Mouse (Mus musculus) thymus, postnatal 10 days (tissue): ENCODE measurements around the gene Plek2.
"Not testable (repeated sequence)": the region's sequence is repeated elsewhere in the genome, so short reads cannot be mapped to it uniquely, and the experiment has no call there.

Source experiments
- DNase-seq, 2 experiments: peaks; one replicate each; pipeline ENCODE4 v3.0.0; 2021; ENCODE audit warnings: low spot score in 2 of 2

Plek2 gene

DNA sequence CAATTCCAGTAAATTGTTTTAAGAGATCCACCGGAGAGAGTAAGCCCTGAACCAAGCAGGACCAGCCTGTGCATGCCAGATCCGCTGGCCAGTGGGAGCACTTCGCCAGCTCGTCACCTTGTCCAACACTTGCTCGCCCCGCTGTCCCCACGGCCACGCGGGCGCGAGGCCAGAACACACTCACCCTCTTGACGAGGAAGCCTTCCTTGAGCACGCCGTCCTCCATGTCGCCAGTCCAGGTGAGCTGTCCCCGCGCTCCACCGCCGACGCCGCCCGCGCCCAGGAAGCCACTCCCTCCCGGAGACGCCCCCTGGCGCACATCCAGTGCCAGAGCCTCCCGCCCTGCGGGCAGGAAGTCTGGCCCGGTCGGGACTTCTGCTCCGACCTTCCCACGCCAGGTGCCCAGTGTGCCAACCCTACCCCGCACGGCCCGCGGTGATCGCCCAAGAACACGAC, at the start of gene Plek2:
Gene Plek2, minus strand, starts transcription at position 258 of the 456 bp plus-strand sequence.
- peak; percentile 39 to 69 for DNase-seq

DNA sequence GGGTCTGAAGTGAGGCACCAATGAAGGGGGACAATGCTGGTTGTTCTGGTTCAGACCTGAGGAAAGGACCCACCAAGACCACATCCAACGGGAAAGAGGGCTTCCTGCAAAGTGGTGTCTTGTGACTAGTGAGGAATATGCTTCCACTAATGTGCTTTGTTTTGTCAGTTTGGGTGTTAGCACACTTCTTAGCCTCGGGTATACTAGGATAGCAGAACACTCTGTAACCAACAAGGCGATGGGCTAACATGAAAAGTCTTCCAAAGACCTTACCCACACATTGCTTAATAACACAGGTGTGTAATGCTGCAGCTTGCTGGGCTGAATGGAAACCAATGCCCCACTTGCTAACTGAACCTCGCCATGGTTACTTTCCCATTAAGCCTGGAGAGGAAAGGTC, 49.6 kb upstream of the Plek2 start:
- DNase-seq, result no peak

GRCm38 (mm10) chr12:78952484-78952883, 45.7 kb upstream of the Plek2 start:
- DNase-seq, result no peak

- no peak for DNase-seq
These were observed 45.3 kb upstream of the Plek2 start for GRCm38 (mm10) chr12:78952053-78952452.

- DNase-seq, result no peak
These were observed 40.9 kb upstream of the Plek2 start for GRCm38 (mm10) chr12:78947661-78948060.

DNA sequence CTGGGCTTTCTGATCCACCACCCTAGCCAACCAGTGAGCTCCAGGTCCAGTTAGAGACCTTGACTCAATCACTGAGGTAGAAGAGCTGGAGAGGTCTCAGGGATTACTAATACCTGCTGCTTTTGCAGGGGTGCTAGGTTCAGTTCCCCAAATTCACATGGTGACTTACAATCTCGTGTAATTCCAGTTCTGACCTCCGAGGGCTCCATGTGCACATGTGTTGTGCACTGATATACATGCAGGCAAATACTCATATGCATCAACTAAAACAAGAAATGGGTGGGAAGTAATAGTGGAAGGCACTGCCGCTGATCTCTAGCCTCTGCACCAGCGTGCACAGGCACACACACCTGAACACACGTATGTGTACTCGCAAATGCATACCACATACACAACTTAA, 40.4 kb upstream of the Plek2 start:
- DNase-seq, result peak in 1 of 2 experiments; percentile 18

- no peak for DNase-seq
These were observed 36.2 kb upstream of the Plek2 start for GRCm38 (mm10) chr12:78942931-78943330.

DNA sequence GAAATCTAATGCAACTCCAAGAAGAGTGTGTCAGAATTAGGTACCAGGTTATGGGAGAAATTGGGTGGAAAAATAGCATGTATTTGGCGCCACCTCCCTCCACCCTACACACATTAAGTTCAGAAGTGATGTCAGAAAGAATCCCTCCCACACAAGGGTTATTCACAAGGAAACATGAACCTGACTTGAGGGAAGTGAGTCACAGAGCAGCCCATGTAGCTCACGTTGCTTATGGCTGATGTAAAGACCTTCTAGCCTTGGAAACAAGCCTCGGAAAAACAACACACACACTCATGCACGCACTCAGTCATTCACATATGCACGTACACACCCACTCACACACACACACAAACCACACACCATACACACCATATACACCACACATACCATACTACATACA, 33.3 kb upstream of the Plek2 start:
- DNase-seq, result no peak

- no peak for DNase-seq
These were observed 32.8 kb upstream of the Plek2 start for GRCm38 (mm10) chr12:78939393-78940037.

DNA sequence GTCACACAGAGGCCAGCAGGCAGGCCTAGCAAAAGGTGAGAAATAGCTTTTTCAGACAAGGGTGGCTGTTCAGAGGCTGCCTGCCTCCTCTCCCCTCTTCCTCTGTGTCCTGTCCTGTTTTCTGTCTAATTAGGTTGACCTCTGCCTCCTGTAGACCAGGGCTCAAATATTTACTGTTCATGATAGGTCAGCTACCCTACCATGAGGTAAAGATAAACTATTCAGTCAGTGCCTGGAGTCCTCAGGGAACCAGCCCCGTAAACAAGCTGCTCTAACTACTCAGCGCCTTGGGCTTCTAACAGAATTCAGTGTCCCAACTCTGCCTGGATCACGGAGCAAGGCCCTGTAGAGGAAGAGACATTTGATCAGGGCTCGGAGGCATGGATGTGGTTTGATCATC, 29.7 kb upstream of the Plek2 start:
- no peak for DNase-seq

DNA sequence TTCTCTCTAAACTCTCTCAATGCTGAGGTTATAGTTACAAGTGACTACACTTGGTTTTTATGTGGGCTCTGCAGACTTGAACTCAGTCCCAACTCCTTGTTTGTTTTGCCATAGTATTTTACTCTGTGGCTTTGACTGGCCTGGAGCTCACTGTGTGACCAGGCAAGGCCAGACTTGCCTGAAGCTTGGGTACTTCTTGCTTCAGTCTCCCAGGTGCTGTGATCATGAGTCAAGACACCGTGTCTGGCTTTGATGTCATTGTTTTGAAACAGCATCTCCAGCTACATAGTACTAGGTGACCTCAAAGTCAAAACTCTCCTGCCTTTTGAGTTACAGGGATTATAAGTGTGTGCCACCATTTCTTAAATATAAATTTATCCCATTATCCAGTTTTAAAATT, 23.1 kb upstream of the Plek2 start:
- DNase-seq, result no peak

- no peak for DNase-seq
These were observed 20.5 kb upstream of the Plek2 start for GRCm38 (mm10) chr12:78927287-78927686.

GRCm38 (mm10) chr12:78923539-78924189, 16.9 kb upstream of the Plek2 start:
- DNase-seq, result no peak

- not testable (repeated sequence) for DNase-seq
These were observed 16.2 kb upstream of the Plek2 start for GRCm38 (mm10) chr12:78922977-78923376.

- DNase-seq, result no peak
These were observed 15.3 kb upstream of the Plek2 start for GRCm38 (mm10) chr12:78922058-78922457.

- no peak for DNase-seq
These were observed 14.7 kb upstream of the Plek2 start for GRCm38 (mm10) chr12:78921421-78921820.

- DNase-seq, result peak; percentile 52 to 77
These were observed 12.4 kb upstream of the Plek2 start for GRCm38 (mm10) chr12:78919079-78919712.

GRCm38 (mm10) chr12:78918227-78919078, 11.7 kb upstream of the Plek2 start:
- DNase-seq, result peak; percentile 75 to 84

DNA sequence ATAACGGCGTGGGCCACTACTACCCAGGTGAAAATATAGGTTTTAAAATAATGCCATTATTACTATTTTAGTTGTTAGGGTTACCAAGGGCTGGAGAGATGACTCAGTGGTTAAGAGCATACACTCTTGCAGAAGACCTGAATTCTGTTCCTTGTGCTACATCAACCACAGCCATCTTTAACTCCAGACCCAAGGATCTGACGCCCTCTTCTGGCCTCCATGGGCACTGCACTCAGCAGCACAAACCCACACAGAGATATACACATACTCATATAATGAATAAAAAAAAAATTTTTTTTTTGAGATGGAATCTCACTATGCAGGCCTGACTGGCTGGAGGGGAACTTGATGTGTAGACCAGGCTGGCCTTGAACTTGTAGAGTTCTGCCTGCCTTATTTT, 9.5 kb upstream of the Plek2 start:
- DNase-seq, result no peak

GRCm38 (mm10) chr12:78915561-78915960, 8.8 kb upstream of the Plek2 start:
- DNase-seq, result no peak

GRCm38 (mm10) chr12:78914458-78914857, 7.7 kb upstream of the Plek2 start:
- no peak for DNase-seq
